Mouse (Mus musculus) cerebellum, adult 9-11 months (tissue): ENCODE measurements at regions not wholly inside any gene's neighbourhood (a gene's known extent, or its start where the extent isn't known, plus 50 kb on each side); places are given as distances from the start of the nearest gene placed in this dataset.
A peak's percentile ranks its signal among the peaks of the same experiment; 100 is the strongest.
"Not testable (repeated sequence)": the region's sequence is repeated elsewhere in the genome, so short reads cannot be mapped to it uniquely, and the experiment has no call there.

Experiments used
- DNase-seq: peaks from one replicate; pipeline ENCODE4 v3.0.0; 2022

DNA sequence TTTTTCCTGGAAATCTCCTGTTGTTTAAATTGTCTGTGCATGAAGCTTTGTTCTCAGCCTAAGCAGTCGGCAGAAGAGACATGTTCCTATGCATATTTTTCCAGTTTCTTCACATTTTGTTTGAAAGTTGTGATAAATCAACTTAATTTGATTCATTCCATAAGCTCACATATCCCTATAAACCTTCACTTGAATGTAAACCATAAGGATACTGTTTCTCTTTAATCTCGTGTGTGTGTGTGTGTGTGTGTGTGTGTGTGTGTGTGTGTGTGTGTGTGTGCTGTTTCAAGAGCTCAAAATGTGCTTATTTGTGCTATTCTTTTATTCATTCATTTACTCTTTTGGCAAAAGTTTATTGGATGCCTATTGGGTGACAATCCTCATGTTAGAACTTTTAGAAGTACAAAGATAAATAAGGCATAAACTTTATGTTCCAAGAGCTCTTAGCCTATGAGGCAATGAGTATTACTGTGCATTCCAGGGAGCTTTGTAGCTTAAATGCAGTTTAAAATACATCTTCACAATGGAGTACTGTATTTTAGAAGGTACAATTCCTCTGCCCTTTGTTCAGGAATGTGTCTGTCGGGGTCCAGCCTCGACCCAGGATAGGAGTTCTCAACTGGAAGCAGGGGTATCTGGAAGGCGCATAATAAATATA, 229.4 kb upstream of the Dcbld2 start:
- DNase-seq: no peak

DNA sequence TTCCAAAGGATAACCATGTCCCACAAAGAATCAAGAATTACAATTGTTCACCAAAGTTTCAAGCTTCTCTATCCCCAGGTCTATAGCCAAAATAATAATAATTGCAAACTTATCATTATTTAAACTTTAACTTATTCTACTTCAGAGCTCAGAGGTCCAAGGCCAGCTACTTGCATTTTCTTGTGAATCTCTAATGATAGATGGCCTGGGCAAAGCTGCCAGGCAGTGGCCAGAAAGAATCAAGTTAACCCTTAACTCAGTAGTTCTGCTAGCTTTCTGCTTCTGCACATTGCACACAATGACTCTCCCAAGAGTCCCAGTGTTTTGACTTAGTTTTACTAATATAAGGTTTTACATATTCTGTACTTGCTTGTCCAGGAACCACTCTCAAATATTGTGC, 228.3 kb upstream of the Dcbld2 start:
- DNase-seq: not testable (repeated sequence)

DNA sequence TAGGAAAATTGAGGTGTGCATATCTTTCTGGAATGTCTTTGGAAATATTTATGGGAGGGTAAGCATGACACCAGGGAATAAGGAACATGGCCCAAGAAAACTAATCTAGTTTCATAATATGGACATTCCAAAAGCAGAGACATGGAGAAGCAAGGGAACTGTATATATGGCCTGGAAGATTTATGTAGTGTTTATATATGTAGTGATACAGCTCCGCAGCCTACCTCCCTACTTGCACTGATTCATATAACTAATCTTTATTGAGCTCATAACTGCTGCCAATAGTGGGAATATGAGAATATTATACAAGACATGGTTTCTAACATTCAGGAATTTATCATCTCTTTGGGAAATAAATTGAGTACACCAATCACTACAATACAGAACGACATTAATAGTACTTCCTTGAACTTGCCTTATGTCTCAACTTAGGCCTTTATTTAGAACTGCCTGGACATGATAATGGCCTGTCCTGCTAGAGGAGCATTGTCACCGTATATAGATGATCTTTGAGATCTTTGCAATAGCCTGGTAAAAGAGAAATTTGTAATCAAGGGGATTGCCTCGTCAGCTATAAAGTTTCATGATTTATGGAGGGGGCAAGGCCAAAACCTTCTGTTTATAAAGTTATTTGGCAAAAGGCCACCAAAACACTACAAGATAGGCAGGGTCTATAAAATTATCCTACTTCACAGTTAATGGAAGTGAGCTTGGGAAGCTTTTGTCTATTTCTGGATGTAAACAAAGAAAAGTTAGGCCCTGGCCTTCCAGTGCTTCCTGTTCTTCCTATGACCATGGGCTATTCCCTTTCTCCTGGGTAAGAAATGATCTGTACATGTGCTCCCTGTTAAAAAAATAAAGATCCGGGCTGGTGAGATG, 213.4 kb upstream of the Dcbld2 start:
- DNase-seq: no peak

GRCm38 (mm10) chr16:58211872-58212271, 196.4 kb upstream of the Dcbld2 start:
- no peak for DNase-seq

DNA sequence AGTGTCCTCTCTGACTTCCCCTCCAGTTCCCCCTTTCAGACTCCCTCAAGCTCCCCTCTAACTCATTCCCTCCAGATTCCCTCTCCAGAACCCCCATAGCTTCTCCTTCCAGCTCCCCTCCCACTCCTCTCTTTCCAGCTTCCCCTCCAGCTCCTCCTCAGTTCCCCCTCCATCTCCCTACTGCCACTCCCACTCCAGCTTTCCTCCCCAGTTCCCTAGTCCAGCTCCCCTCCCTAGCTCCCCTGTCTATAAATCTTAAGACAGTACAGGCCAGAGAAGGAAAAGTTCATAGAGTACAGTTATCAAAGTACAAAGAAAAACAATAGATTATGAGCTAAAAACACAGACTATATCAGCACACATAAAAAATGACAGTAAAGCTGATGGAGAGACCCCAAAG, 173.6 kb upstream of the Dcbld2 start:
- DNase-seq: no peak

DNA sequence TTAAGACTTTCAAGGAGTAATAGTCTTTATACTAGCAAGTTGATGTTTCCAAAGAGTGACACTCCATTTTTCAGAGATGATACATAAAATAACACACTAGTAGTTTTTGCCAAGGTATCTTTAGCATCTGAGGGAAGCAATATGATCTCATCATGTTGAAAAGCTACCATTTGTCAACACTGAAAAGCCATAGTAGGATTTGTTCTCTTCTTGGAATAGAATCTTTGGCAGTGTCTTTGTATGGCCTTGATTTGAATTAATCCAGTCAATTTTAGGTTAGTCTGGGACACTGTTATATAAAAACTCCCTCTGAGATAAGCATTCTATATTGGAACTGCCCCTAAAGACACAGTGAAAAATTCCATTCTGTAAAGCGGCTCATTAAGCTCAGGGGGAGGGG, 171.4 kb upstream of the Dcbld2 start:
- no peak for DNase-seq

DNA sequence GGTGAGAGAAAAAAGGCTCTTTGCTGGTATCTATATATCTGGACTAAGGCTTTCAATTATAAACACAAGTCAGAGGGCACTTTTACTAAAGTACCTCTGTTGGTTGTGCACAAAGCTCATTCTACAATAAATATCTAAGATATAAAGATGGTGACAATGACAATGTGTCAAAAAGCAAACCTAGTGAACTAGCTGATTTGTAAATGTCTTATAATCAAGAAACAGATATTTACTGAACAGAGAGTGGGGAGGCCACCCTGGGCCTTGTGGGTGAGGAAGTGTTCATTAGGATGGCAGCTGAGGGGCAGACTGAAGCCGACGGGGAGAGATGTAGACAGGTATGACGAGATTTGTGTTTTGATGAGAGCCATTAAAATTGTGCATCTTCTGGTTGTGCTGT, 132.0 kb upstream of the Dcbld2 start:
- DNase-seq: no peak

GRCm38 (mm10) chr16:58281474-58281873, 126.8 kb upstream of the Dcbld2 start:
- no peak for DNase-seq

DNA sequence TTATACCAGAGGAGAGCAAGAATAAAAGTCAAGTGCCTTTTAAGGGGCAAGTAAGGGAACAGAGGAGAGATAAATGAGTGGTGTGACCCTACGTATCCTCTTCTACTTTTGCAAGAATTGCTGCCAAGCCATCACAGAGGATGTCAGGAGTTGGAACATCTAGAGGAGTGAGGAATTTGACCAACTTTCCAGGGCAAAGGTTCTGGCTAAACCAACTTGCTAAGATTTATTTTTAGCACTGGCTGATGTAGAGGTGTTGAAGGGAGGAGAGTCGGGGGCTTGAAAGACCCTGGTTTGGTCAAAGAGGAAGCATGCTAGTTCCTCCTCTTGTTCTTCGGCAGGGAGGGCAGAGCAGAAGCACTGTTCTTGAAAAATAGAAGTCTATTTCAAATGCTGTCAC, 113.8 kb upstream of the Dcbld2 start:
- no peak for DNase-seq

DNA sequence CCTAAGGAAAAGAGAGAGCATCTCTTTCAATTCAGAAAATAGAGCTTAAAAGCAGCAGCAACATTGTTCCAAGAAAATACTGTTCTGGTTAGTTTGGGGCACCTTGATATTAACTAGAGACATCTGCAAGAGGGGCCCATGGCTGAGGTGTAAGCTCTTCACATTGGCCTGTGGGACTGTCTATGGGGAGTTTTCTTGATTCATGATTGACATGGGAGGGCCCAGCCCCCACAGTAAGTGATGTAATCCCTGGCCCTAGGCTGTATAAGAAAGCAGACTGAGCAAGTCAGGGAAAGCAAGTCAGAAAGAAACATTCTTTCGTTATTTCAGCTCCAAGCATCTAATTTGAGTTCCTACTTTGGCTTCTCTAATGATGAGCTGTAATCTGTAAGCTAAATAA, 113.1 kb upstream of the Dcbld2 start:
- no peak for DNase-seq

DNA sequence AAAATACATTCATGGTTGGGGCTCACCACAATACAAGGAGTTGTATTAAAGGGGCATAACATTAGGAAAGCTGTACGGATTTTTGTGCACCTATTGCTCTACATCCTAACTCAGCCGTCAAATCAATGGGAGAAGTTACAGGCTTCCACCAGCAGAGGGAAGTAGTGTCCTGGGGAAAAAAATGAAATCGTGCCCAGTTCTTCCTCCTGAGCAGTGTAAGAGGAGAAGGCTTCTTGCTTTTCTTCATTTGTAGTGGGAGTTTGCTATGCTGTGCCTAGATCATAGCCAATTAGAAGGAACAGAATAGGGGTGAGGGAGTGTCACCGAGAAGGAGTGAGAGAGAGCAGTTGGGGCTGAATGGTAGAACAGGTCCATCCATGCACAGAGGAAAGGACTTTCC, 108.7 kb upstream of the Dcbld2 start:
- peak; percentile 6 for DNase-seq

DNA sequence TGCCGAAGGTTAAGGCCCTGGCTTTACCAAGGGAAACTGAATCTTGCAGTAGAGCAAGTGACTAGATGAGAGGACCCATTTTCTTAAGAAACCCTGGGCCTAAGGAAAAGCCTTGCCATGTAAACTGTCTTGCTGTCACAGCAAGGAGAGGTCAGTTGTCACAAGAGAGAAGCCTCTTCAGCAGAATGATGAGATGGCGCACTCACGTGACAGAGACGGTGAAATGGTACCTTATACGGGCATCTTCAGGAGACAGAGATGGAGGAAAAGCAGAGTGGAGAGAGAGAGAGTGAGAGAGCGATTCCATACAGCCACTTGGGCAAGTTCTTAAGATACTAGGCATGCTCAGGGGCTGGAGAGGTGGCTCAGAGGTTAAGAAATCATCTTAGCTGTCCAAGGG, 108.1 kb upstream of the Dcbld2 start:
- no peak for DNase-seq

DNA sequence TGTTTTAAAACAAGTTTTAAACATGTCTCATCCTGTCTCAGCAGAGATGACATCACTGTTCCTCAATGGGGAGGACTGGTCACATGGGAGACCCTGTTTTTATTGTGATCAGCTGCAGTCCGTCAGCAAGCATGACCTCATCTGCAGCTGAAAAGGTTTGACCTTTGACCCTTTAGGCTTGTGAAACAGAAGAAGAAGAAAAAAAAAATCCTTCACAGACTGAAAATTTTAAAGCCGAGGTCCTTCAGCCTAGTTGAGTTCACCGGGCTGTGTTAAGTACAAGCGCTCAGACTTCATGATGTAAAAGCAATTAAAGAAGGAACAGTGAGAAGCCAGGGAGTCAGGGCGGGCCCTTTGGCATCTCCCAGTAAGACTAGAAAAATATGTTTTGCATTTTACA, 104.7 kb upstream of the Dcbld2 start:
- DNase-seq: no peak

GRCm38 (mm10) chr16:58316889-58317455, 91.3 kb upstream of the Dcbld2 start:
- DNase-seq: no peak

DNA sequence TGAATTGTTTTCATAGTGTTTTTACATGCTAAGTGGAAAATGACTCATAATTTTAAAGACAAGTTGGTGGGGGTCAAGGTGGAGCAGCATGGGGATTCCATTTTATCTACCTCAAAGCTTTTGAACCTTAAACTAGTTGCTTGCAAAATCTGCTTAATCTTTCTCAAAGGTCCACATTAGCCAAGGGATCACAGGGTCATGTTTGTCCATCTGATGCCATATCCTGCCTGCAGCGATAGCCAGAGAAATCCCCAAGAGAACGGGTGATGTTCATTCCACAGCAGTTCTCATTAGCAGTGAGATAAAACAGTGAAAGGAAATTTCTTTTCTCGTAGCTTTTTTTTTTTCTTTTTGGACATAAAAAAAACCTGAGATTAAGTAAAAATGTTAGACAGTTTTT, 77.2 kb upstream of the Dcbld2 start:
- no peak for DNase-seq

DNA sequence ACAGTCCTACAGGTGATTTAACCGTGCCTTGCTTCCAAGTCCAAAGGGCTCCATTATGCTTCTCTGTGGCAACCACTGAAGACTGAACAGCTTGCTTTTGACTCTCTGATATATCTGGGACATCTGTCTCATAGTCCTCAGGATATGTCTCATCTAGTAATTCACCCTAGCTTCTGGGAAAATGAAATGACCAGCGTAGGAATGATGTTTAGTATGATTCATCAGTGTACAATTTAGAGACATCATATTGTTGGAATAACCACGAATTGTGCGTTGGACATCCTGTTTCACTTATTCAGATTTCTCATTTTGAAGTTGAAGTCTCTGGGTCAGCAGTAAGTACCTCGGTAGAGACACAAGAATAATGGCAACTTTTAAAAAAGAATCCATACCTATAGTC, 64.3 kb upstream of the Dcbld2 start:
- no peak for DNase-seq

GRCm38 (mm10) chr16:58349354-58349753, 58.9 kb upstream of the Dcbld2 start:
- DNase-seq: no peak

- no peak for DNase-seq
These were observed 58.4 kb upstream of the Dcbld2 start for GRCm38 (mm10) chr16:58349802-58350201.

DNA sequence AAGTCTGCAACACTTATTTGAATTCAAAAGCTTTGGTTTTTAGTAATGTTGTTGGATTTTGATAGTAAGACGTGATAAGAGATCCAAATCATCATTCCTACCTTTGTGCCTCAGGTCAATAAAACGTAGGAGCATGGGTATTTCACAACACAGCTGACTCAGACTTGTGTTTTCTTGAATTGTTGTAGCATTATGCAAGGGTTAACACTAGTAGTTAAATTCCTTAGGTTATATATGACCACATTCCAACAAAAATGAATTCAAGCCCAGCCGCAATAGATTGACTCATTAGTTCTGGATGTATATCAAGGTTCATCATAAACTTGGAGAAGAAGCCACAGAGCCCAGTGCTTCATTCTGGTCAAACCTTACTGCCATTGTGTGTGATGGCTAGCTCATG, 56.1 kb upstream of the Dcbld2 start:
- DNase-seq: no peak

DNA sequence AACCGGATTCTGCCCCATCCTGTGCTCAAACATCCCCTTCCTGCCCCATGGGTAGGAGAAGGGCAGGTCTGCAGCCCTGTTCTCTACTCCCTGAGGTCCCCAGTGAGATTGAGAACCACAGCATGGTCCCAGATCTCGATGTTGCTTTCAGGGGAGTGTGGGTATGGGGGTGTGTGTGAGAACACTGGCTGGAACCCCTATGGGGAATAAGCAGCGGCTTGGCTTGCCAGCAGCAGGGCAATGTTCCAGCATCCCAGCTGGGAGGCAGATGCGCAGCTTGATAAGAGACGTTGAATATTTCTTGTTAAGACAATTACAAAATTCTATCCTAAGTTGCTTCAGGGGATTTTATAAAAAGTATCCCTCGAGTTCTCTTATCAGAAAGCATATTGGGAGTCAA, 53.7 kb upstream of the Dcbld2 start:
- DNase-seq: no peak
